Mouse (Mus musculus) lung, postnatal 0 days (tissue): ENCODE measurements around the gene Olfr52. TPM values are rescaled to one million over a fixed set of nuclear protein-coding genes. Genes with fewer than 3 reads are reported as not detected.

Experiments
- ATAC-seq: fragments of 200-750 bp; cut with Nextera tagmentation; 2 replicates; pipeline ENCODE4 v1.8.0; 2017; ENCODE audit warnings: moderate library complexity
- DNase-seq: peaks from one replicate; pipeline ENCODE4 v3.0.0-alpha.2; 2016; ENCODE audit warnings: low spot score
- H3K27ac ChIP-seq: fragments of 300-500 bp; sonication (generic); 2 replicates; pipeline ENCODE4 v1.5.1; 2014; ENCODE audit warnings: antibody characterized with exemption, mild to moderate bottlenecking, low read length, mixed read lengths
- H3K27me3 ChIP-seq: fragments of 300-500 bp; sonication (generic); replicated peaks from 2 replicates; pipeline ENCODE4 v1.6.1; 2014; ENCODE audit warnings: low read length, mixed read lengths; ENCODE audit not compliant: insufficient read depth
- H3K36me3 ChIP-seq: fragments of 300-500 bp; sonication (generic); 2 replicates; pipeline ENCODE4 v1.6.1; 2014; ENCODE audit warnings: low read length, mixed read lengths; ENCODE audit not compliant: insufficient read depth
- H3K4me1 ChIP-seq: fragments of 300-500 bp; sonication (generic); 2 replicates; pipeline ENCODE4 v1.6.1; 2014; ENCODE audit warnings: antibody characterized with exemption, low read depth, low read length, mixed read lengths; ENCODE audit not compliant: insufficient read depth
- H3K4me2 ChIP-seq: fragments of 300-500 bp; sonication (generic); replicated peaks from 2 replicates; pipeline ENCODE4 v1.6.1; 2014; ENCODE audit warnings: low read depth, mild to moderate bottlenecking, low read length, moderate library complexity, mixed read lengths
- H3K4me3 ChIP-seq: fragments of 300-500 bp; sonication (generic); 2 replicates; pipeline ENCODE4 v1.5.1; 2014; ENCODE audit warnings: low read depth, low read length
- H3K9ac ChIP-seq: fragments of 300-500 bp; sonication (generic); replicated peaks from 2 replicates; pipeline ENCODE4 v1.6.1; 2014; ENCODE audit warnings: low read depth, mild to moderate bottlenecking
- H3K9me3 ChIP-seq: fragments of 300-500 bp; sonication (generic); 2 replicates; pipeline ENCODE4 v1.6.1; 2016; ENCODE audit warnings: low read length, mixed read lengths
- CTCF ChIP-seq: IDR thresholded peaks from 2 replicates; pipeline ENCODE4 v1.5.1; 2016; ENCODE audit warnings: antibody characterized with exemption, mild to moderate bottlenecking
- EP300 ChIP-seq: IDR thresholded peaks from 2 replicates; pipeline ENCODE4 v1.6.1; 2016; ENCODE audit warnings: antibody characterized with exemption, mild to moderate bottlenecking, control low read depth
- WGBS: fragments of 180-500 bp; shearing (Covaris S2); extraction: QIAGEN DNeasy Blood & Tissue Kit; methylation state at CpG from one replicate; pipeline ENCODE4 v1.1.7; 2014; 5-methylcytosine and 5-hydroxymethylcytosine counted together
- polyA plus RNA-seq: library from polyadenylated mRNA; unstranded; fragments of >200 nt; fragmentation: Nextera tagmentation; extraction: Ambion mirVana; gene quantifications from 2 replicates; pipeline ENCODE4 v1.2.1, GENCODE M21; 2015

The Olfr52 gene
- polyA plus RNA-seq, 1 experiment from 2014 or later: not detected

- H3K9ac ChIP-seq: no peak within 1 kb of the TSS
- WGBS: 78% methylated on average over 2 of the region's 2 CpGs
- H3K9me3 ChIP-seq: no peaks in the 10 kb centered on the region
- no peaks in the 10 kb centered on the region for H3K4me1 ChIP-seq
- no peak within 1 kb of the TSS for H3K4me3 ChIP-seq
- TF ChIP-seq CTCF: no peak
- TF ChIP-seq EP300: no peak
- no peak for ATAC-seq
- H3K27me3 ChIP-seq: no peaks in the 10 kb centered on the region
- no peaks in the 10 kb centered on the region for H3K36me3 ChIP-seq
- H3K27ac ChIP-seq: no peak within 1 kb of the TSS
- no peak within 1 kb of the TSS for H3K4me2 ChIP-seq
- DNase-seq: no peak
Observed at GRCm38 (mm10) chr2:86167422-86167821, 18.1 kb downstream of the Olfr52 start, which contains the start of gene Olfr1043. Gene Olfr1043 (minus strand): TSS chr2:86167522.

- Histone ChIP-seq H3K4me3 (no peak within 1 kb of the TSS), H3K9me3 (no peaks in the 10 kb centered on the region), H3K4me2 (no peak within 1 kb of the TSS), H3K36me3 (no peaks in the 10 kb centered on the region), H3K9ac (no peak within 1 kb of the TSS), H3K27ac (no peak within 1 kb of the TSS), H3K27me3 (no peaks in the 10 kb centered on the region), H3K4me1 (no peaks in the 10 kb centered on the region)
- ATAC-seq: no peak
- no peak for TF ChIP-seq EP300
- no peak for TF ChIP-seq CTCF
- no peak for DNase-seq
- 77% methylated on average over 2 of the region's 2 CpGs for WGBS
Observed at GRCm38 (mm10) chr2:86161738-86162137, 23.7 kb downstream of the Olfr52 start, which contains the start of gene Olfr1042. Gene Olfr1042 (minus strand): TSS chr2:86161838.

DNA sequence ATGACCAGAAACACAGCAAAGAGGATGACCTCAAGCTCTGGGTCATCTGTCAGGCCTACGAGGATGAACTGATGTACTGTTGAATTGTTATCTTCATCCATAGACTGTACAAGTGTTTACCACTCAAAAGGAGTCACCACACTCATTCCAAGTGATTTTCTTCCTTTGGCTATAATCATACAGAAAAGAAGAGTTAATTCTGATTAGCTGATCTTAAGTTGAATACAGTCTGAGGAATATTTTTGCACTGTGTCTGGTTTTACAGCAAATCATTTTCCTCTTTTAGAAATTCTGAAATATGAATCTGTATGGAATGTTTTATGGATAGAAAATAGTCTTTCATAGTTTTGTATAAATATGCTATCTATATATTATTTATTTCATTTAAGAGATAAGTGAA, 38.9 kb downstream of the Olfr52 start, which contains the start of gene Olfr1040:
TSS of gene Olfr1040 (minus strand) at position 101 of the 400 bp plus-strand sequence.
- Histone ChIP-seq H3K4me3 (no peak within 1 kb of the TSS), H3K4me1 (no peaks in the 10 kb centered on the region), H3K27me3 (no peaks in the 10 kb centered on the region), H3K9me3 (no peaks in the 10 kb centered on the region), H3K4me2 (no peak within 1 kb of the TSS), H3K36me3 (no peaks in the 10 kb centered on the region), H3K27ac (no peak within 1 kb of the TSS), H3K9ac (no peak within 1 kb of the TSS)
- ATAC-seq (no peak), DNase-seq (no peak)
- 55% methylated on average over 1 of the region's 1 CpGs for WGBS
- TF ChIP-seq EP300 (no peak), CTCF (no peak)

GRCm38 (mm10) chr2:86135828-86136227, 49.7 kb downstream of the Olfr52 start, which contains the start of gene Olfr1039:
Gene Olfr1039 (minus strand): TSS chr2:86135928.
- Histone ChIP-seq H3K4me1 (no peaks in the 10 kb centered on the region), H3K9ac (no peak within 1 kb of the TSS), H3K36me3 (no peaks in the 10 kb centered on the region), H3K4me3 (no peak within 1 kb of the TSS), H3K9me3 (no peaks in the 10 kb centered on the region), H3K27me3 (no peaks in the 10 kb centered on the region), H3K4me2 (no peak within 1 kb of the TSS), H3K27ac (no peak within 1 kb of the TSS)
- TF ChIP-seq CTCF: no peak
- no peak for TF ChIP-seq EP300
- DNase-seq (no peak), ATAC-seq (no peak)
- WGBS: 83% methylated on average over 1 of the region's 1 CpGs

Other genes with a start within 250 kb of the Olfr52 start
- not detected in 2 replicates for gene Olfr1028, start 235.2 kb downstream of the Olfr52 start, polyA plus RNA-seq
- gene Olfr1029, start 211.8 kb downstream of the Olfr52 start, polyA plus RNA-seq: not detected in 2 replicates
- not detected in 2 replicates for gene Olfr1030, start 206.4 kb downstream of the Olfr52 start, polyA plus RNA-seq
- gene Olfr1031, start 195.4 kb downstream of the Olfr52 start, polyA plus RNA-seq: not detected in 2 replicates
- gene Olfr1032, start 180.1 kb downstream of the Olfr52 start, polyA plus RNA-seq: not detected in 2 replicates
- 3.4 and 8.8 TPM in 2 replicates for gene Olfr1033, start 165.1 kb downstream of the Olfr52 start, polyA plus RNA-seq
- gene Olfr1034, start 139.8 kb downstream of the Olfr52 start, polyA plus RNA-seq: 0.06 TPM in 1 of 2 replicates, not detected in the other
- not detected in 2 replicates for gene Olfr1036, start 111.7 kb downstream of the Olfr52 start, polyA plus RNA-seq
- gene Olfr1037, start 98.3 kb downstream of the Olfr52 start, polyA plus RNA-seq: not detected in 2 replicates
- not detected in 2 replicates for gene Olfr1039, start 49.8 kb downstream of the Olfr52 start, polyA plus RNA-seq
- gene Olfr1040, start 39.0 kb downstream of the Olfr52 start, polyA plus RNA-seq: not detected in 2 replicates
- not detected in 2 replicates for gene Olfr1042, start 23.8 kb downstream of the Olfr52 start, polyA plus RNA-seq
- not detected in 2 replicates for gene Olfr1043, start 18.2 kb downstream of the Olfr52 start, polyA plus RNA-seq
- not detected in 2 replicates for gene Olfr1044, start 7.9 kb downstream of the Olfr52 start, polyA plus RNA-seq
- not detected in 2 replicates for gene Olfr1045, start 17.3 kb upstream of the Olfr52 start, polyA plus RNA-seq
- not detected in 2 replicates for gene Olfr1046, start 33.6 kb upstream of the Olfr52 start, polyA plus RNA-seq
- gene Olfr1047, start 45.7 kb upstream of the Olfr52 start, polyA plus RNA-seq: not detected in 2 replicates
- not detected in 2 replicates for gene Olfr1048, start 54.6 kb upstream of the Olfr52 start, polyA plus RNA-seq
- not detected in 2 replicates for gene Olfr1049, start 72.6 kb upstream of the Olfr52 start, polyA plus RNA-seq
- not detected in 2 replicates for gene Olfr1051, start 93.4 kb upstream of the Olfr52 start, polyA plus RNA-seq
- not detected in 2 replicates for gene Olfr1052, start 106.8 kb upstream of the Olfr52 start, polyA plus RNA-seq
- not detected in 2 replicates for gene Olfr1053, start 129.6 kb upstream of the Olfr52 start, polyA plus RNA-seq
- gene Olfr1054, start 149.8 kb upstream of the Olfr52 start, polyA plus RNA-seq: not detected in 2 replicates
- gene Olfr1055, start 164.6 kb upstream of the Olfr52 start, polyA plus RNA-seq: not detected in 2 replicates
- gene Olfr1056, start 176.8 kb upstream of the Olfr52 start, polyA plus RNA-seq: not detected in 2 replicates
- not detected in 2 replicates for gene Olfr1057, start 192.7 kb upstream of the Olfr52 start, polyA plus RNA-seq
- not detected in 2 replicates for gene Olfr1058, start 202.9 kb upstream of the Olfr52 start, polyA plus RNA-seq
- not detected in 2 replicates for gene Olfr1061, start 228.4 kb upstream of the Olfr52 start, polyA plus RNA-seq
- not detected in 2 replicates for gene Olfr1062, start 241.1 kb upstream of the Olfr52 start, polyA plus RNA-seq